Mouse (Mus musculus) c-Kit-positive CD71-positive TER-119-positive erythroid progenitor cells, embryonic 14.5 days (primary cell): ENCODE results near the gene Gm21976.

Experiments used
- DNase-seq: peaks from one replicate; pipeline ENCODE4 v3.0.0-alpha.2; 2013; ENCODE audit warnings: low spot score

The Gm21976 gene

GRCm38 (mm10) chr13:98354090-98354801 lies 74.6 kb downstream of the Gm21976 start, which contains the start of gene Foxd1:
Gene Foxd1 (plus strand): TSS chr13:98354242.
- DNase-seq: no peak

GRCm38 (mm10) chr13:98354871-98355558 lies 75.3 kb downstream of the Gm21976 start:
- no peak for DNase-seq

GRCm38 (mm10) chr13:98355559-98356111 lies 75.9 kb downstream of the Gm21976 start:
- DNase-seq: no peak

- DNase-seq: no peak
Observed at GRCm38 (mm10) chr13:98356176-98356972, 76.7 kb downstream of the Gm21976 start.
